Mouse (Mus musculus): ENCODE results near the gene Il17rc. TPM values are rescaled to one million over a fixed set of nuclear protein-coding genes. Genes with fewer than 3 reads are reported as not detected.

The Il17rc gene
- polyA plus RNA-seq, 1 experiment from 2014 or later, result 3.4 TPM

DNA sequence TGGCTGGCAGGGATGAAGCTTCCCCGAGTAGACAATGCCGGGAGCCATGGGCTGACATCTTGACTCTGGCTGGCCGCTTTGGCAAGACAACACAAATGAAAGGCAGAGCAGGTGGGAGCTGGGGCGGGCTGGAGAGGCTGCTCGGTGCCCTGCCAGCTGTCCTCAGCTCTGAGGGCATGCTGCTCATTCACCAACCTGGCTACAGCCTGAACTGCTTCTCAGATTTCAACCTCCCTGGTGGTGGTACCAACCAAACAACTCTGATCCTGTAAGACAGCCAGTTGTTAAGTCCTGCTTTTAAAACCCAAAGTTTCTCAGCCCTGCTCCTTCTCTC is 37.7 kb downstream of the Il17rc start:
- no peak for ATAC-seq (replicated peaks; ENCODE audit: low FRiP score)
- H3K9me3 ChIP-seq (ENCODE audit: control insufficient read depth, low read length), result no peaks in the 10 kb centered on the region
- no peak overlapping the region for H3K27ac ChIP-seq (ENCODE audit: low read depth, low read length)
- DNase-seq (ENCODE audit: low spot score), result no peak
- no peak overlapping the region for H3K4me3 ChIP-seq (ENCODE audit: low read depth, low read length)
- WGBS, result 52% methylated on average over 5 of the region's 5 CpGs
- no peaks in the 10 kb centered on the region; the same call in 1 of the 2 replicates for H3K36me3 ChIP-seq (ENCODE audit: control insufficient read depth, insufficient read depth, low read length)
- H3K4me1 ChIP-seq (replicated peaks; ENCODE audit: control insufficient read depth, insufficient read depth, low read length), result no peaks in the 10 kb centered on the region
- no peak overlapping the region for H3K9ac ChIP-seq (ENCODE audit: low read length)
- H3K4me2 ChIP-seq (ENCODE audit: low read depth, low read length, severe bottlenecking), result no peak overlapping the region
- no peaks in the 10 kb centered on the region for H3K27me3 ChIP-seq (ENCODE audit: control insufficient read depth, insufficient read depth, low read length)

DNA sequence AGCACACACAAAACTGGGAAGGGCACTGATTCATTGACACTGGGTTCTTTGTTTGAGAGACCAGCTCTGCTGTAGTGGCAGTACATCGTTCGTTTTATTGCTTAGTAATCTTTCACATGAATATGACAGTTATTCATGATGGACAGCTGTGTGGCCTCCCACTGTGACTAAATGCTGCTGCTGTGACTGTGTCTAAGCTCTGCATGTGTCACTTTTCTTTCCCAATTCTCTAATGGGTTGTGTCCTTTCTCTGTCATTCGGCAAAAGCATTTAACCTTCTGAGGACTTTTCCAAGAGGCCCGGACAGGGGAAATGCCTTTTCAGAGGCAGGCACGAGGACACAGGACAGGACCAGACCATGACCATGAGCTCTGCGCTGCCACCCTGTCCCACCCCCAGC is 42.7 kb downstream of the Il17rc start:
- ATAC-seq (replicated peaks; ENCODE audit: low FRiP score) (no peak), DNase-seq (ENCODE audit: low spot score) (no peak)
- 98% methylated on average over 6 of the region's 6 CpGs for WGBS
- Histone ChIP-seq H3K9ac (ENCODE audit: low read length) (no peak overlapping the region), H3K4me2 (ENCODE audit: low read depth, low read length, severe bottlenecking) (no peak overlapping the region), H3K4me1 (replicated peaks; ENCODE audit: control insufficient read depth, insufficient read depth, low read length) (no peaks in the 10 kb centered on the region), H3K27ac (ENCODE audit: low read depth, low read length) (no peak overlapping the region), H3K36me3 (ENCODE audit: control insufficient read depth, insufficient read depth, low read length) (peaks cover 15% of the 10 kb centered on the region; the same call in 1 of the 2 replicates), H3K27me3 (ENCODE audit: control insufficient read depth, insufficient read depth, low read length) (no peaks in the 10 kb centered on the region), H3K4me3 (ENCODE audit: low read depth, low read length) (no peak overlapping the region), H3K9me3 (ENCODE audit: control insufficient read depth, low read length) (no peaks in the 10 kb centered on the region)

DNA sequence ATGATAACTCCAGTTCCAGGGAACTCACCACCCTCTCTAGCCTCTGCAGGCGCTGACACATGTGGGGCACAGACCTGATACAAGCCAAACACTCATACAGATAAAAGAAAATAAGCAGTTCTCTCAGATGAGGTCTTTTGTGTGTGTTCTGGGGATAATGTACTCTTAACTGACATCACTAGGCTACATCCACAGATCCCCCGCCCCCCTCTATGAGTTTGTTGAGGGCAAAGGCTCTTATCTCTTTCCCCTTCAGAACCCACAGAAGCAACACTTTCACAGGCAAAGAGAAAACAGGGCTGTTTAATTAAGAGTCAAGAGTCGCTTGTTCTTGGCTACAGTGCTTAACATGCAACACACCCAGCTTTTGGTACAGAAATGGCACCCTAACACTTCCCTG is 43.4 kb downstream of the Il17rc start:
- H3K4me2 ChIP-seq (ENCODE audit: low read depth, low read length, severe bottlenecking), result no peak overlapping the region
- no peaks in the 10 kb centered on the region for H3K9me3 ChIP-seq (ENCODE audit: control insufficient read depth, low read length)
- 98% methylated on average over 3 of the region's 3 CpGs for WGBS
- no peak for ATAC-seq (replicated peaks; ENCODE audit: low FRiP score)
- H3K36me3 ChIP-seq (ENCODE audit: control insufficient read depth, insufficient read depth, low read length), result peaks cover 15% of the 10 kb centered on the region; the same call in 1 of the 2 replicates
- H3K27me3 ChIP-seq (ENCODE audit: control insufficient read depth, insufficient read depth, low read length), result no peaks in the 10 kb centered on the region
- H3K9ac ChIP-seq (ENCODE audit: low read length), result no peak overlapping the region
- no peak overlapping the region for H3K4me3 ChIP-seq (ENCODE audit: low read depth, low read length)
- DNase-seq (ENCODE audit: low spot score), result no peak
- no peak overlapping the region for H3K27ac ChIP-seq (ENCODE audit: low read depth, low read length)
- no peaks in the 10 kb centered on the region for H3K4me1 ChIP-seq (replicated peaks; ENCODE audit: control insufficient read depth, insufficient read depth, low read length)

DNA sequence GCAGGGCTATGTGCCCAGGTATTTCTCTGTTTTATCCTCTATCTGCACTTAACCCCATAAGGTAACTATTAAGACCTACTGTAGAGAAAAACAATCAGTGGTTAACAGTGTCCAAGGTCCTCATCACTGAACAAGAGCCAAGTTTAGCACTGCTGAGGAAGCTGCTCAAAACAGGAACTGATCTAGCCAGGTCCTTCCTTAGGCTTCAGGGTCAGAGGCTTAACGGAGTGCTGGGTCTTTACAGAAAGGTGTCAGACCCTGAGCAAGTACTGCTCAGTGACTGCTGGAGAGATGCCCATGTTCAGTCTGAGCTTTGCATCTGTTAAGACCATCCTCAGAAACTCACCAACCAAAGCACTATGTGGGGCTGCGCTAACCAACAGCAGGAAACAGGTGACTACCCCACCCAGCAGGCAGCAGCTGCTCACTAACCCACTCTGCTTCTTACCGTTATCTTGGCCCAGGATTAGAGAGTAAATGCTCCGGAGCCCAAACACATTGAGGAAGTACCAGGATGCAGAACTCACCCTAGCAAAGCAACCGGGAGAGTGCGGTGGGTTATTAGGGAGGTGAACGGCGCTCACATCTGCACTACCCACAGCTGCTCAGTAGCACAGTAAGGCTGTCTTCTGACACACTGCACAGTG is 46.3 kb downstream of the Il17rc start:
- no peak overlapping the region for H3K4me2 ChIP-seq (ENCODE audit: low read depth, low read length, severe bottlenecking)
- H3K4me1 ChIP-seq (replicated peaks; ENCODE audit: control insufficient read depth, insufficient read depth, low read length), result no peaks in the 10 kb centered on the region
- H3K9ac ChIP-seq (ENCODE audit: low read length), result no peak overlapping the region
- peaks cover 23% of the 10 kb centered on the region; the same call in 1 of the 2 replicates for H3K36me3 ChIP-seq (ENCODE audit: control insufficient read depth, insufficient read depth, low read length)
- WGBS, result 94% methylated on average over 8 of the region's 8 CpGs
- no peaks in the 10 kb centered on the region for H3K27me3 ChIP-seq (ENCODE audit: control insufficient read depth, insufficient read depth, low read length)
- no peak overlapping the region for H3K4me3 ChIP-seq (ENCODE audit: low read depth, low read length)
- H3K9me3 ChIP-seq (ENCODE audit: control insufficient read depth, low read length), result no peaks in the 10 kb centered on the region
- H3K27ac ChIP-seq (ENCODE audit: low read depth, low read length), result no peak overlapping the region
- ATAC-seq (replicated peaks; ENCODE audit: low FRiP score), result no peak
- DNase-seq (ENCODE audit: low spot score), result no peak

DNA sequence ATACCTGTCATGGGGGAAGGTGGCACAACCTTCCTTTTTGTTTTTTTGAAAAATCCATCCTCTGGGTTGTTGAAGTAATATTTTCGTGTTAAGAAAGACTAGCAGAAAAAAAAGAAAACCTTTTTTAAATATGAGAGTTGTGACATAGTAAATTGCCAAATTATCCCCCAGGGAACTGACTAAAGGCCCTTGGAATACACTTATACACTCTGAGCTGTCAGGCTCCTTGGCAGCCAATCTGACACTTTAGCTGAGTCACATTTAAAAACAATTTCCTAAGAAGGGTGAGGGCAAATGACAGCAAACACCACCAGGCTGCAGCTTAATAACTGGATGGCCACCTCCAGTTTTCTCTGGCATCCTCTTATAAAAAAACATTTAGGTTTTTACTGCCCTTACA is 51.1 kb downstream of the Il17rc start:
- Histone ChIP-seq H3K9me3 (ENCODE audit: control insufficient read depth, low read length) (no peaks in the 10 kb centered on the region), H3K27me3 (ENCODE audit: control insufficient read depth, insufficient read depth, low read length) (no peaks in the 10 kb centered on the region), H3K4me1 (replicated peaks; ENCODE audit: control insufficient read depth, insufficient read depth, low read length) (no peaks in the 10 kb centered on the region), H3K9ac (ENCODE audit: low read length) (no peak overlapping the region), H3K4me2 (ENCODE audit: low read depth, low read length, severe bottlenecking) (no peak overlapping the region), H3K4me3 (ENCODE audit: low read depth, low read length) (no peak overlapping the region), H3K36me3 (ENCODE audit: control insufficient read depth, insufficient read depth, low read length) (peaks cover 12% of the 10 kb centered on the region; the same call in 1 of the 2 replicates), H3K27ac (ENCODE audit: low read depth, low read length) (no peak overlapping the region)
- no peak for DNase-seq (ENCODE audit: low spot score)
- no peak for ATAC-seq (replicated peaks; ENCODE audit: low FRiP score)
- 97% methylated on average over 1 of the region's 1 CpGs for WGBS

DNA sequence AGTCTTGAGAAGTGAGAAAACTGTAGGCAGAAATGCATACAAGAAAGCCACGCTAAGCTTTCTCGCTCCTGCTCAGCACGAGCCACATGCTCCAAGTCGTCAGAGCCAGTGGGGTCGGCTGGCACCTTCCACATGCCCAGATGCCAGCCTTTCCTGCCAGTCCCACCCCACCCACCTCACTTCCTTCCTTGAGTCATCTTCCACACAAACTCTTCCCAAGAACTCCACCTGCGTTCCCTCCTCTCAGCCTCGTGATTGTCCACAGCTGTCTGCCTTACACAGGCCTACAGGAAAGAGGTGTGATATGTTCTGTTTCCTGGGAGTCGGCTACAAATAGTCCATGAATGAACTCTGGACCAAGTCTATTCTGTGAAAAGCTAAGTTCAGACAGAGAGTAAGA is 52.2 kb downstream of the Il17rc start:
- H3K4me1 ChIP-seq (replicated peaks; ENCODE audit: control insufficient read depth, insufficient read depth, low read length), result no peaks in the 10 kb centered on the region
- H3K9ac ChIP-seq (ENCODE audit: low read length), result no peak overlapping the region
- no peaks in the 10 kb centered on the region for H3K27me3 ChIP-seq (ENCODE audit: control insufficient read depth, insufficient read depth, low read length)
- no peak overlapping the region for H3K4me2 ChIP-seq (ENCODE audit: low read depth, low read length, severe bottlenecking)
- H3K27ac ChIP-seq (ENCODE audit: low read depth, low read length), result no peak overlapping the region
- H3K36me3 ChIP-seq (ENCODE audit: control insufficient read depth, insufficient read depth, low read length), result peaks cover 9% of the 10 kb centered on the region; the same call in 1 of the 2 replicates
- ATAC-seq (replicated peaks; ENCODE audit: low FRiP score), result no peak
- 93% methylated on average over 8 of the region's 8 CpGs for WGBS
- DNase-seq (ENCODE audit: low spot score), result no peak
- H3K4me3 ChIP-seq (ENCODE audit: low read depth, low read length), result no peak overlapping the region
- no peaks in the 10 kb centered on the region for H3K9me3 ChIP-seq (ENCODE audit: control insufficient read depth, low read length)

DNA sequence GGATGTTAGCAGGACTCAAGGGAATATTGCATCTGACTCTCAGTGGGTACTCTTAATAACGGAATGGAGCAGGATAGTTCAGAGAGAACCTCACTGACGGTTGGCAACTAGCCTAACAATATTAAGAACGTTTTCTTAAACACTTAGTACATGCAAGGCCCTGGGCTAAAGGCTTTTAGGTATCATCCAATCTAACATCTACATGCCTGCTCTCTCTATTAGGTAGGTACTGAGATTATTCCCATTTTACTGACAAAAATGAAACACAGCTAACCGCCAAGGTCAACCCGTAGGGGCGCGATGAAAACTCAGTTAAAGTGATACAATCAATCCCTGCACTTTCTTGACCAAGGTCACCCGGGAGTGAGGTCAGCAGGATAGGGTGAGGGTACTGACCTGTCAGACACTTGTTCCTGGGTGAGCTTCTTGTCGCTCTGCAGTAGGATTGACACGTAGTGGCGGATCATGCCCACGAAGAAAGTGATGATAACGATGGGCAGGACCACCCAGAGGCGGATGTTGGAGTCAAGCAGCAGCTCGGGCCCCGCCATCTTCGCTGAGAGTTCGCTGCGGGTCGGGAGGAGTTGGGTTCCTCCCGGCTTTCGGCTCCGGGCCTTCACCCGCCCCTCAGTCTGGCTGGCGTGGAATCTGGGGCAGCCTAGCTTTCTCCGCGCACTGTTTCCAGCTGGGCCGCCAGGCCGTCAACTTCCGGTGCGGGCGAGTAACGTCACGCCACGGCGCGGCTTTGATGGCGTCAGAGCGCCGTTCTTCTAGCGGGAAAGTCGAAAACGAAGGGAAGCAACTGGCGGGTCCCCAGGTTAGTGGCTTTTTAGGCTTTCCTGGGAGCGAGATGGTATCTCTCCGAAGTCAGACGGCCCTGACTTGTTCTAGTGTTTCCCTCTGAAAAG is 60.0 kb downstream of the Il17rc start, which contains the start of the genes Emc3 and Fancd2:
TSS of gene Emc3 (minus strand) at position 721 of the 908 bp plus-strand sequence.
TSS of gene Fancd2 (plus strand) at position 751 of the 908 bp plus-strand sequence.
- Histone ChIP-seq H3K4me1 (replicated peaks; ENCODE audit: control insufficient read depth, insufficient read depth, low read length) (no peaks in the 10 kb centered on the region; the same call in 1 of the 2 replicates), H3K27ac (ENCODE audit: low read depth, low read length) (peak within 1 kb of the TSS; percentile 25; the same call in 1 of the 2 replicates), H3K4me2 (ENCODE audit: low read depth, low read length, severe bottlenecking) (peak within 1 kb of the TSS; percentile 73), H3K9ac (ENCODE audit: low read length) (peak within 1 kb of the TSS; percentile 84), H3K27me3 (ENCODE audit: control insufficient read depth, insufficient read depth, low read length) (no peaks in the 10 kb centered on the region), H3K36me3 (ENCODE audit: control insufficient read depth, insufficient read depth, low read length) (no peaks in the 10 kb centered on the region), H3K4me3 (ENCODE audit: low read depth, low read length) (peak within 1 kb of the TSS; percentile 89), H3K9me3 (ENCODE audit: control insufficient read depth, low read length) (no peaks in the 10 kb centered on the region)
- DNase-seq (ENCODE audit: low spot score), result peak; percentile 95
- ATAC-seq (replicated peaks; ENCODE audit: low FRiP score), result peak; percentile 91
- 2% methylated on average over 46 of the region's 47 CpGs for WGBS

DNA sequence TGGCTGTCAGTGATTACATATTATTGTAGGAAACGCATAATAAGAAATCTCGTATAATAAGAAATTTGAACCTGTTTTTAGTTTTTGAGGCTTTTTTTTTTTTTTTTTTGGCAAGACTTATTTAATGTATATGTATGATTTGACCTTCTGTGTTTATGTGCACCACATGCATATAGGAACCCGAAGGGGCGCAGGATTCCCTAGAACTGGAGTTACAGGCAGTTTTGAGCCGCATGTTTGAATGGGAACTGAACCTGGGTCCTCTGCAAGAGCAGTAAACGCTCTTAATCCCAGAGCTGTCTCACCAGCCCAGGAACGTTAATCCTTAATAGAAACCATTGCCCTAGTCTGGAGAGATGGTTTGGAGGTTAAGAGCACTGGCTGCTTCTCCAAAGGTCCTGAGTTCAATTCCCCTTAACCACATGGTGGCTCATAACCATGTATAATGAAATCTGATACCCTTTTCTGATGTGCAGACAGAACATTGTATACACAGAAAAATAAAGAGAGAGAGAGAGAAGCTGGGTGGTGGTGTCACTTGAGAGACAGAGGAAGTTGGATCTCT is 60.7 kb downstream of the Il17rc start:
- no peak overlapping the region for H3K27ac ChIP-seq (ENCODE audit: low read depth, low read length)
- 8% methylated on average over 7 of the region's 7 CpGs for WGBS
- ATAC-seq (replicated peaks; ENCODE audit: low FRiP score), result no peak

More for the DNA sequence above, 60.7 kb downstream of the Il17rc start:
- H3K9me3 ChIP-seq (ENCODE audit: control insufficient read depth, low read length), result no peaks in the 10 kb centered on the region
- no peak for DNase-seq (ENCODE audit: low spot score)
- peak overlapping the region; percentile 89 for H3K4me3 ChIP-seq (ENCODE audit: low read depth, low read length)
- no peaks in the 10 kb centered on the region for H3K36me3 ChIP-seq (ENCODE audit: control insufficient read depth, insufficient read depth, low read length)
- peak overlapping the region; percentile 84 for H3K9ac ChIP-seq (ENCODE audit: low read length)
- no peaks in the 10 kb centered on the region for H3K27me3 ChIP-seq (ENCODE audit: control insufficient read depth, insufficient read depth, low read length)
- H3K4me2 ChIP-seq (ENCODE audit: low read depth, low read length, severe bottlenecking), result peak overlapping the region; percentile 73
- H3K4me1 ChIP-seq (replicated peaks; ENCODE audit: control insufficient read depth, insufficient read depth, low read length), result no peaks in the 10 kb centered on the region; the same call in 1 of the 2 replicates

Data from forebrain, embryonic 11.5 days (tissue).